Comparison of ENCODE assay signal across 15 mouse cellular contexts in genomic region chr9:114888856-114889407, GRCm38 (mm10). TPM values are rescaled to one million over a fixed set of nuclear protein-coding genes. Genes with fewer than 3 reads are reported as not detected.
DNase-seq lines count a peak whose midpoint lies in the region; ATAC-seq and TF ChIP-seq lines count a peak whose summit lies in the region.
"Had no signal": no experiment of that assay in that cellular context is flagged by ENCODE, and none has a peak within 500 bp of the region (broad histone marks: within the 10 kb centered on the region; RNA-seq: fewer than 3 reads in every experiment).

No protein-coding gene starts in this region.

- H3K9ac ChIP-seq in intestine, postnatal 0 days (ENCODE audit: low read depth, low read length): no peak overlapping the region
- no peak overlapping the region for H3K9ac ChIP-seq in intestine, embryonic 16.5 days (ENCODE audit: low read depth, low read length)
- no peak overlapping the region for H3K9ac ChIP-seq in liver, postnatal 0 days (replicated peaks)
- H3K9ac ChIP-seq in forebrain, embryonic 16.5 days (replicated peaks; ENCODE audit: low read depth, low read length): no peak overlapping the region
- H3K9ac ChIP-seq: forebrain, embryonic 15.5 days; intestine, embryonic 15.5 days; midbrain, embryonic 13.5 days had no signal

- no peak overlapping the region for H3K27ac ChIP-seq in intestine, postnatal 0 days (ENCODE audit: low read depth, low read length)
- no peak overlapping the region for H3K27ac ChIP-seq in intestine, embryonic 16.5 days (ENCODE audit: low read length)
- H3K27ac ChIP-seq in liver, postnatal 0 days (ENCODE audit: low read depth): no peak overlapping the region
- H3K27ac ChIP-seq in forebrain, embryonic 16.5 days (ENCODE audit: low read length): no peak overlapping the region
- H3K27ac ChIP-seq: forebrain, embryonic 15.5 days; heart, embryonic 10.5 days; intestine, embryonic 15.5 days; midbrain, embryonic 13.5 days had no signal

- no peaks in the 10 kb centered on the region for H3K27me3 ChIP-seq in intestine, postnatal 0 days (replicated peaks; ENCODE audit: control insufficient read depth, insufficient read depth, low read length)
- no peaks in the 10 kb centered on the region for H3K27me3 ChIP-seq in intestine, embryonic 16.5 days (replicated peaks; ENCODE audit: control insufficient read depth, insufficient read depth, low read length)
- no peaks in the 10 kb centered on the region for H3K27me3 ChIP-seq in E14TG2a.4 (ENCODE audit: insufficient read depth, low read length)
- no peaks in the 10 kb centered on the region for H3K27me3 ChIP-seq in liver, postnatal 0 days (ENCODE audit: insufficient read depth, low read length)
- H3K27me3 ChIP-seq in forebrain, embryonic 16.5 days (replicated peaks; ENCODE audit: control insufficient read depth, insufficient read depth, low read length): no peaks in the 10 kb centered on the region
- H3K27me3 ChIP-seq: forebrain, embryonic 15.5 days; intestine, embryonic 15.5 days; midbrain, embryonic 13.5 days had no signal

- no peak for TF ChIP-seq EP300 in liver, postnatal 0 days (IDR thresholded peaks at IDR 0.05; ENCODE audit: low read depth)

- no peak for ATAC-seq in intestine, postnatal 0 days
- no peak for ATAC-seq in intestine, embryonic 16.5 days
- ATAC-seq in liver, postnatal 0 days: no peak
- ATAC-seq in forebrain, embryonic 16.5 days: no peak
- ATAC-seq: forebrain, embryonic 15.5 days; intestine, embryonic 15.5 days; midbrain, embryonic 13.5 days had no signal

- H3K9me3 ChIP-seq in intestine, postnatal 0 days (ENCODE audit: control insufficient read depth): no peaks in the 10 kb centered on the region
- H3K9me3 ChIP-seq in intestine, embryonic 16.5 days (ENCODE audit: control insufficient read depth, low read length): peaks cover 4% of the 10 kb centered on the region; the same call in 1 of the 2 replicates
- peaks cover 4% of the 10 kb centered on the region for H3K9me3 ChIP-seq in E14TG2a.4 (ENCODE audit: low read length)
- H3K9me3 ChIP-seq in liver, postnatal 0 days (ENCODE audit: low read length): no peaks in the 10 kb centered on the region
- H3K9me3 ChIP-seq in forebrain, embryonic 16.5 days (ENCODE audit: control insufficient read depth, low read length): no peaks in the 10 kb centered on the region
- H3K9me3 ChIP-seq: forebrain, embryonic 15.5 days; heart, embryonic 10.5 days; intestine, embryonic 15.5 days; midbrain, embryonic 13.5 days had no signal

- peak; percentile 6 for DNase-seq in 3T3-L1 (ENCODE audit: low read depth, low spot score)
- DNase-seq in liver, postnatal 0 days: no peak
- DNase-seq in cerebellum, adult 11-12 months: no peak
- DNase-seq: cerebellum, adult 11 months; kidney, postnatal 4 days; lung, postnatal 14 days; thymus, postnatal 25 days had no signal

- 84% methylated on average over 5 of the region's 5 CpGs for WGBS in intestine, postnatal 0 days
- WGBS in intestine, embryonic 16.5 days: 90% methylated on average over 5 of the region's 5 CpGs
- WGBS in liver, postnatal 0 days (ENCODE audit: insufficient replicate concordance): 72% methylated on average over 5 of the region's 5 CpGs
- WGBS in forebrain, embryonic 16.5 days: 88% methylated on average over 5 of the region's 5 CpGs

- H3K4me2 ChIP-seq in intestine, postnatal 0 days (replicated peaks; ENCODE audit: low read depth): no peak overlapping the region
- no peak overlapping the region for H3K4me2 ChIP-seq in intestine, embryonic 16.5 days (ENCODE audit: low read depth, low read length)
- H3K4me2 ChIP-seq in liver, postnatal 0 days (ENCODE audit: low read depth, low read length): no peak overlapping the region
- no peak overlapping the region for H3K4me2 ChIP-seq in forebrain, embryonic 16.5 days (ENCODE audit: low read length)
- H3K4me2 ChIP-seq: forebrain, embryonic 15.5 days; intestine, embryonic 15.5 days; midbrain, embryonic 13.5 days had no signal

- no peaks in the 10 kb centered on the region for H3K36me3 ChIP-seq in intestine, postnatal 0 days (ENCODE audit: control insufficient read depth, insufficient read depth)
- H3K36me3 ChIP-seq in intestine, embryonic 16.5 days (ENCODE audit: control insufficient read depth, insufficient read depth, low read length): no peaks in the 10 kb centered on the region
- H3K36me3 ChIP-seq in E14TG2a.4 (ENCODE audit: insufficient read depth, low read length): no peaks in the 10 kb centered on the region
- H3K36me3 ChIP-seq in liver, postnatal 0 days (replicated peaks; ENCODE audit: insufficient read depth, low read length): no peaks in the 10 kb centered on the region
- H3K36me3 ChIP-seq in forebrain, embryonic 16.5 days (ENCODE audit: control insufficient read depth, insufficient read depth): no peaks in the 10 kb centered on the region
- H3K36me3 ChIP-seq: forebrain, embryonic 15.5 days; heart, embryonic 10.5 days; intestine, embryonic 15.5 days; midbrain, embryonic 13.5 days had no signal

- TF ChIP-seq CTCF in intestine, postnatal 0 days (IDR thresholded peaks at IDR 0.05; ENCODE audit: low read depth): peak; percentile 38
- TF ChIP-seq CTCF in E14TG2a.4 (conservative IDR thresholded peaks at IDR 0.05; ENCODE audit: low read length): peak; percentile 52
- TF ChIP-seq CTCF in liver, postnatal 0 days (IDR thresholded peaks at IDR 0.05; ENCODE audit: low read depth): peak; percentile 26

- H3K4me1 ChIP-seq in intestine, postnatal 0 days (replicated peaks; ENCODE audit: control insufficient read depth, insufficient read depth, low read length): no peaks in the 10 kb centered on the region
- no peaks in the 10 kb centered on the region for H3K4me1 ChIP-seq in intestine, embryonic 16.5 days (ENCODE audit: control insufficient read depth, insufficient read depth, low read length)
- H3K4me1 ChIP-seq in E14TG2a.4 (replicated peaks; ENCODE audit: low read depth, low read length): 0 out of 2 replicates have a peak, but pooled peaks cover 2% of the 10 kb centered on the region
- no peaks in the 10 kb centered on the region for H3K4me1 ChIP-seq in liver, postnatal 0 days (ENCODE audit: insufficient read depth)
- H3K4me1 ChIP-seq in forebrain, embryonic 16.5 days (replicated peaks; ENCODE audit: control insufficient read depth, insufficient read depth, low read length): no peaks in the 10 kb centered on the region
- H3K4me1 ChIP-seq: heart, embryonic 10.5 days; intestine, embryonic 15.5 days; midbrain, embryonic 13.5 days had no signal

- no peak overlapping the region for H3K4me3 ChIP-seq in intestine, postnatal 0 days (ENCODE audit: low read depth, low read length)
- no peak overlapping the region for H3K4me3 ChIP-seq in intestine, embryonic 16.5 days (ENCODE audit: low read length)
- no peak overlapping the region for H3K4me3 ChIP-seq in E14TG2a.4 (replicated peaks; ENCODE audit: low read length)
- no peak overlapping the region for H3K4me3 ChIP-seq in liver, postnatal 0 days (ENCODE audit: low read depth, low read length)
- H3K4me3 ChIP-seq in forebrain, embryonic 16.5 days (replicated peaks; ENCODE audit: low read length): no peak overlapping the region
- H3K4me3 ChIP-seq: forebrain, embryonic 15.5 days; heart, embryonic 10.5 days; intestine, embryonic 15.5 days; midbrain, embryonic 13.5 days had no signal

RNA-seq across cellular contexts. Expression of gene Gpd1l, which starts 44.9 kb away (rescaled TPM):
- polyA plus RNA-seq in intestine, postnatal 0 days (2015; fragmentation: Nextera tagmentation; extraction: Ambion mirVana): 31.4 and 32.9 TPM in 2 replicates
- 25.4 and 27.4 TPM in 2 replicates for polyA plus RNA-seq in intestine, embryonic 16.5 days (2015; fragmentation: Nextera tagmentation; extraction: Ambion mirVana)
- polyA plus RNA-seq in liver, postnatal 0 days (2015; fragmentation: Nextera tagmentation; extraction: Ambion mirVana): 6.8 and 7.0 TPM in 2 replicates
- 34.4 and 36.1 TPM in 2 replicates for polyA plus RNA-seq in forebrain, embryonic 16.5 days (2015; fragmentation: Nextera tagmentation; extraction: Ambion mirVana)

RNA-seq across cellular contexts. Expression of gene Cmtm8, which starts 45.0 kb away (rescaled TPM):
- 91.5 and 104 TPM in 2 replicates for polyA plus RNA-seq in intestine, postnatal 0 days (2015; fragmentation: Nextera tagmentation; extraction: Ambion mirVana)
- polyA plus RNA-seq in intestine, embryonic 16.5 days (2015; fragmentation: Nextera tagmentation; extraction: Ambion mirVana): 80.2 and 87.3 TPM in 2 replicates
- polyA plus RNA-seq in liver, postnatal 0 days (2015; fragmentation: Nextera tagmentation; extraction: Ambion mirVana): 109 and 110 TPM in 2 replicates
- polyA plus RNA-seq in forebrain, embryonic 16.5 days (2015; fragmentation: Nextera tagmentation; extraction: Ambion mirVana): 6.3 and 8.2 TPM in 2 replicates
